Mouse (Mus musculus): ENCODE measurements around the gene Samd4b. TPM values are rescaled to one million over a fixed set of nuclear protein-coding genes. Genes with fewer than 3 reads are reported as not detected.

Samd4b gene
- polyA plus RNA-seq (2014; fragmentation: Illumina TruSeq; extraction: RNeasy Lipid Tissue Mini Kit (QIAGEN cat#74804); ENCODE audit: low read depth, low replicate concordance) = 17.6 TPM

GRCm38 (mm10) chr7:28597642-28598446 lies at the start of gene Samd4b, which contains the start of gene Pak4:
Samd4b (minus strand) TSS chr7:28598144.
Pak4 (minus strand) TSS chr7:28598185.

GRCm38 (mm10) chr7:28631073-28631472 lies 33.1 kb upstream of the Samd4b start, which contains the start of gene Acp7:
Acp7 (minus strand) TSS chr7:28631332.

GRCm38 (mm10) chr7:28547154-28547553 lies 50.8 kb downstream of the Samd4b start, which contains the start of gene Nccrp1:
Nccrp1 (minus strand) TSS chr7:28547254.

GRCm38 (mm10) chr7:28540526-28540925 lies 57.4 kb downstream of the Samd4b start, which contains the start of gene Sycn:
Sycn (plus strand) TSS chr7:28540885.

GRCm38 (mm10) chr7:28522536-28522935 lies 75.4 kb downstream of the Samd4b start, which contains the start of gene Ifnl3:
Ifnl3 (plus strand) TSS chr7:28522836.

GRCm38 (mm10) chr7:28510405-28510974 lies 87.5 kb downstream of the Samd4b start, which contains the start of gene Ifnl2:
Ifnl2 (minus strand) TSS chr7:28510455.

GRCm38 (mm10) chr7:28451531-28452360 lies 146.2 kb downstream of the Samd4b start, which contains the start of gene Lrfn1:
Lrfn1 (plus strand) TSS chr7:28451980.

GRCm38 (mm10) chr7:28436932-28437570 lies 160.9 kb downstream of the Samd4b start, which contains the start of gene Gmfg:
Gmfg (plus strand) TSS chr7:28437447.

GRCm38 (mm10) chr7:28392429-28393271 lies 205.3 kb downstream of the Samd4b start, which contains the start of the genes Med29 and Paf1:
Med29 (minus strand) TSS chr7:28392708.
Paf1 (plus strand) TSS chr7:28392951.

GRCm38 (mm10) chr7:28380237-28381016 lies 217.5 kb downstream of the Samd4b start, which contains the start of gene Zfp36:
Zfp36 (minus strand) TSS chr7:28380253.

GRCm38 (mm10) chr7:28372251-28373108 lies 225.5 kb downstream of the Samd4b start, which contains the start of gene Plekhg2:
Plekhg2 (minus strand) TSS chr7:28372599.

GRCm38 (mm10) chr7:28350155-28350883 lies 247.6 kb downstream of the Samd4b start, which contains the start of gene Rps16:
Rps16 (plus strand) TSS chr7:28350652.

Other genes with a start within 250 kb of the Samd4b start
- gene Rps16, start 247.5 kb downstream of the Samd4b start, polyA plus RNA-seq (2014; fragmentation: Illumina TruSeq; extraction: RNeasy Lipid Tissue Mini Kit (QIAGEN cat#74804); ENCODE audit: low read depth, low replicate concordance) = 162 TPM
- 2.1 TPM for gene Plekhg2, start 225.5 kb downstream of the Samd4b start, polyA plus RNA-seq (2014; fragmentation: Illumina TruSeq; extraction: RNeasy Lipid Tissue Mini Kit (QIAGEN cat#74804); ENCODE audit: low read depth, low replicate concordance)
- 16.1 TPM for gene Zfp36, start 217.9 kb downstream of the Samd4b start, polyA plus RNA-seq (2014; fragmentation: Illumina TruSeq; extraction: RNeasy Lipid Tissue Mini Kit (QIAGEN cat#74804); ENCODE audit: low read depth, low replicate concordance)
- 2.2 TPM for gene Med29, start 205.4 kb downstream of the Samd4b start, polyA plus RNA-seq (2014; fragmentation: Illumina TruSeq; extraction: RNeasy Lipid Tissue Mini Kit (QIAGEN cat#74804); ENCODE audit: low read depth, low replicate concordance)
- gene Paf1, start 205.2 kb downstream of the Samd4b start, polyA plus RNA-seq (2014; fragmentation: Illumina TruSeq; extraction: RNeasy Lipid Tissue Mini Kit (QIAGEN cat#74804); ENCODE audit: low read depth, low replicate concordance) = 67.0 TPM
- 7.7 TPM for gene Gmfg, start 160.7 kb downstream of the Samd4b start, polyA plus RNA-seq (2014; fragmentation: Illumina TruSeq; extraction: RNeasy Lipid Tissue Mini Kit (QIAGEN cat#74804); ENCODE audit: low read depth, low replicate concordance)
- gene Lrfn1, start 146.2 kb downstream of the Samd4b start, polyA plus RNA-seq (2014; fragmentation: Illumina TruSeq; extraction: RNeasy Lipid Tissue Mini Kit (QIAGEN cat#74804); ENCODE audit: low read depth, low replicate concordance) = 0.58 TPM
- not detected for gene Ifnl2, start 87.7 kb downstream of the Samd4b start, polyA plus RNA-seq (2014; fragmentation: Illumina TruSeq; extraction: RNeasy Lipid Tissue Mini Kit (QIAGEN cat#74804); ENCODE audit: low read depth, low replicate concordance)
- not detected for gene Ifnl3, start 75.3 kb downstream of the Samd4b start, polyA plus RNA-seq (2014; fragmentation: Illumina TruSeq; extraction: RNeasy Lipid Tissue Mini Kit (QIAGEN cat#74804); ENCODE audit: low read depth, low replicate concordance)
- gene Sycn, start 57.3 kb downstream of the Samd4b start, polyA plus RNA-seq (2014; fragmentation: Illumina TruSeq; extraction: RNeasy Lipid Tissue Mini Kit (QIAGEN cat#74804); ENCODE audit: low read depth, low replicate concordance) = not detected
- gene Nccrp1, start 50.9 kb downstream of the Samd4b start, polyA plus RNA-seq (2014; fragmentation: Illumina TruSeq; extraction: RNeasy Lipid Tissue Mini Kit (QIAGEN cat#74804); ENCODE audit: low read depth, low replicate concordance) = not detected
- 2.2 TPM for gene Pak4, start within 50 bp of the Samd4b start, polyA plus RNA-seq (2014; fragmentation: Illumina TruSeq; extraction: RNeasy Lipid Tissue Mini Kit (QIAGEN cat#74804); ENCODE audit: low read depth, low replicate concordance)
- gene Acp7, start 33.2 kb upstream of the Samd4b start, polyA plus RNA-seq (2014; fragmentation: Illumina TruSeq; extraction: RNeasy Lipid Tissue Mini Kit (QIAGEN cat#74804); ENCODE audit: low read depth, low replicate concordance) = not detected
- gene Fbxo27, start 94.7 kb upstream of the Samd4b start, polyA plus RNA-seq (2014; fragmentation: Illumina TruSeq; extraction: RNeasy Lipid Tissue Mini Kit (QIAGEN cat#74804); ENCODE audit: low read depth, low replicate concordance) = 0.29 TPM
- gene Fbxo17, start 118.7 kb upstream of the Samd4b start, polyA plus RNA-seq (2014; fragmentation: Illumina TruSeq; extraction: RNeasy Lipid Tissue Mini Kit (QIAGEN cat#74804); ENCODE audit: low read depth, low replicate concordance) = 0.64 TPM
- 35.0 TPM for gene Mrps12, start 143.7 kb upstream of the Samd4b start, polyA plus RNA-seq (2014; fragmentation: Illumina TruSeq; extraction: RNeasy Lipid Tissue Mini Kit (QIAGEN cat#74804); ENCODE audit: low read depth, low replicate concordance)
- 0.29 TPM for gene Sars2, start 143.8 kb upstream of the Samd4b start, polyA plus RNA-seq (2014; fragmentation: Illumina TruSeq; extraction: RNeasy Lipid Tissue Mini Kit (QIAGEN cat#74804); ENCODE audit: low read depth, low replicate concordance)
- gene Ccer2, start 158.0 kb upstream of the Samd4b start, polyA plus RNA-seq (2014; fragmentation: Illumina TruSeq; extraction: RNeasy Lipid Tissue Mini Kit (QIAGEN cat#74804); ENCODE audit: low read depth, low replicate concordance) = not detected
- gene Sirt2, start 168.6 kb upstream of the Samd4b start, polyA plus RNA-seq (2014; fragmentation: Illumina TruSeq; extraction: RNeasy Lipid Tissue Mini Kit (QIAGEN cat#74804); ENCODE audit: low read depth, low replicate concordance) = 19.5 TPM
- gene Nfkbib, start 169.4 kb upstream of the Samd4b start, polyA plus RNA-seq (2014; fragmentation: Illumina TruSeq; extraction: RNeasy Lipid Tissue Mini Kit (QIAGEN cat#74804); ENCODE audit: low read depth, low replicate concordance) = 0.47 TPM
- gene Rinl, start 190.8 kb upstream of the Samd4b start, polyA plus RNA-seq (2014; fragmentation: Illumina TruSeq; extraction: RNeasy Lipid Tissue Mini Kit (QIAGEN cat#74804); ENCODE audit: low read depth, low replicate concordance) = 0.87 TPM
- gene Hnrnpl, start 210.4 kb upstream of the Samd4b start, polyA plus RNA-seq (2014; fragmentation: Illumina TruSeq; extraction: RNeasy Lipid Tissue Mini Kit (QIAGEN cat#74804); ENCODE audit: low read depth, low replicate concordance) = 312 TPM
- gene Ech1, start 227.1 kb upstream of the Samd4b start, polyA plus RNA-seq (2014; fragmentation: Illumina TruSeq; extraction: RNeasy Lipid Tissue Mini Kit (QIAGEN cat#74804); ENCODE audit: low read depth, low replicate concordance) = 31.1 TPM
- 2.7 TPM for gene Lgals4, start 235.7 kb upstream of the Samd4b start, polyA plus RNA-seq (2014; fragmentation: Illumina TruSeq; extraction: RNeasy Lipid Tissue Mini Kit (QIAGEN cat#74804); ENCODE audit: low read depth, low replicate concordance)

Measured in adrenal gland, adult 10 weeks (tissue).